7 mouse cellular contexts compared by ENCODE assay signal in the genomic region with DNA sequence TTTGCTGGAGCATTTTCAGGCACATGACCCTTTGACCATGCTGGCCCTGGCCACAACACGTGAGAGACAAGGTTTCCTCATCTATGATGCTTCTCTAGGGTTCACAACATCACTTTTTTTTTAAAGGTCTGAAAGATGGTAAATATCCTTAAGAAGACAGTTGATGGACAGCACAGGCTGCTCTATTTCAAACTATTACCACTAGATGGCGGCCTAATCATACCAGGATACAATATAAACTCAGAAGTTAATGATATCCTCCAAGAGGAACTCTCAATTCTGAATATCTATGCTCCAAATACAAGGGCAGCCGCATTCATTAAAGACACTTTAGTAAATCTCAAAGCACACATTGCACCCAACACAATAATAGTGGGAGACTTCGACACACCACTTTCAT.
DNase-seq lines count a peak whose midpoint lies in the region; ATAC-seq and TF ChIP-seq lines count a peak whose summit lies in the region.
"Not testable (repeated sequence)": the region's sequence is repeated elsewhere in the genome, so short reads cannot be mapped to it uniquely, and the experiment has no call there.

No protein-coding gene starts in this region.

- peak; percentile 25 for TF ChIP-seq CTCF in E14TG2a.4 (conservative IDR thresholded peaks at IDR 0.05; ENCODE audit: low read length)
- TF ChIP-seq CTCF in intestine, postnatal 0 days (IDR thresholded peaks at IDR 0.05; ENCODE audit: low read depth): 0 out of 2 replicates have a peak, but pooled peaks have one; percentile 8
- peak; percentile 35 for TF ChIP-seq CTCF in layer of hippocampus, adult 2 months (conservative IDR thresholded peaks at IDR 0.05)

- not testable (repeated sequence) for H3K4me2 ChIP-seq in intestine, postnatal 0 days (replicated peaks; ENCODE audit: low read depth)

- not testable (repeated sequence) for H3K9me3 ChIP-seq in E14TG2a.4 (ENCODE audit: low read length); intestine, postnatal 0 days (ENCODE audit: control insufficient read depth)

- not testable (repeated sequence) for H3K27me3 ChIP-seq in E14TG2a.4 (ENCODE audit: insufficient read depth, low read length); intestine, postnatal 0 days (replicated peaks; ENCODE audit: control insufficient read depth, insufficient read depth, low read length)

- ATAC-seq in erythroid progenitor cell, adult 5-6 weeks (replicated peaks; ENCODE audit: low FRiP score, poor library complexity, severe bottlenecking): peak; percentile 34; the same call in 1 of the 2 replicates
- ATAC-seq in granulocyte monocyte progenitor cell, adult 5-6 weeks (replicated peaks; ENCODE audit: poor library complexity, severe bottlenecking): peak; percentile 59
- ATAC-seq in hematopoietic stem cell, adult 5-6 weeks (replicated peaks in 1 of 2; ENCODE audit: insufficient read depth in 1 of 2, low FRiP score in 2 of 2, low TSS enrichment in 1 of 2, low read depth in 1 of 2, poor library complexity in 2 of 2, severe bottlenecking in 2 of 2): peak; percentile 67 to 76; a peak in 3 of 4 replicates
- not testable (repeated sequence) for ATAC-seq in intestine, postnatal 0 days
- ATAC-seq in megakaryocyte-erythroid progenitor cell, adult 5-6 weeks (replicated peaks; ENCODE audit: low FRiP score, low TSS enrichment, poor library complexity, severe bottlenecking): 0 out of 2 replicates have a peak, but pooled peaks have one; percentile 68

- WGBS in intestine, postnatal 0 days: 35% methylated on average over 4 of the region's 4 CpGs

- H3K4me3 ChIP-seq in E14TG2a.4 (replicated peaks; ENCODE audit: low read length); intestine, postnatal 0 days (ENCODE audit: low read depth, low read length); layer of hippocampus, adult 2 months: not testable (repeated sequence)

- not testable (repeated sequence) for H3K9ac ChIP-seq in intestine, postnatal 0 days (ENCODE audit: low read depth, low read length)

- not testable (repeated sequence) for H3K27ac ChIP-seq in intestine, postnatal 0 days (ENCODE audit: low read depth, low read length); layer of hippocampus, adult 2 months

- H3K4me1 ChIP-seq in E14TG2a.4 (replicated peaks; ENCODE audit: low read depth, low read length); intestine, postnatal 0 days (replicated peaks; ENCODE audit: control insufficient read depth, insufficient read depth, low read length): not testable (repeated sequence)

- DNase-seq in layer of hippocampus, adult 2 months (ENCODE audit: low spot score in 2 of 2): not testable (repeated sequence)

- not testable (repeated sequence) for H3K36me3 ChIP-seq in E14TG2a.4 (ENCODE audit: insufficient read depth, low read length); intestine, postnatal 0 days (ENCODE audit: control insufficient read depth, insufficient read depth)
